ENCODE assay signal across 8 mouse cellular contexts in the genomic region with DNA sequence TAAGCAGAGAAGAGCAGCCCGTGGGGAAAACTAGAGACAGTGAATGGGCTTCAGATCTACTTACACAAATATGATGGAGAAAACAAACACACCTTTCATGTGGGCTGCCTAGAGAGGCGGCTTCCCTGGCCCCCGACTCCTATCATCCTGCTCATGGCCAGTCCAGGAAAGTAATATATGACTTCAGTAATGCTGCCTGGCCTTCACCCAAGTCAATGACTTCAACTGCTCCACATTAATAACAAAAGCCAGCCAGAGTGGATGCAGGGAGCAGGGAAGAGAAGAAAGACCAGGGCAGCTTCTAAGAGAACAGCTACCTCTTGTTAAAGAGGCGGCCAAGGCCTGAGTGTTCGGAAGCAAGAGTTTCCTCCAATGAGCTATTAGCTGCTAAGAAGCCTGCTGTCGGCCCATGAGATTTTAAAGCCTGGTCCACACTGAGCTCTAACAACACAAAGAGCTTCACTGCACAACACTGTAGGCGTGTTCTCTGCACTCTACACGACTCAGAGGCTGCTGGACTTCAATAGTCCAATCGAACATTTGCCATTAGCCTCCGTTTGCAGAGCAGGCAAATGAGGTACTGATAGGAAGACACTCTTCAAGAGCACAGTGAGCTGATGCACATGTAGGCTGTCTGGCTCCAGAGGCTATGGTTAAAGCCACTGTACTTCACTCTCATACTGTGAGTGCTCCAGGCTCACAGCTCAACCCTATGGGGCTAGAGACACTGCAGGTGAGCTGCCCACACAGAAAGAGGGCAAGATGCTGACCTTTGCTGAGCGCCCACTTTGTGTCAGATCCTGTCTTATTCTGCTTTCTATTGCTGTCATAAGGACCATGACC. TPM values are rescaled to one million over a fixed set of nuclear protein-coding genes. Genes with fewer than 3 reads are reported as not detected.
A peak's percentile ranks its signal among the peaks of the same experiment; 100 is the strongest.
DNase-seq lines count a peak whose midpoint lies in the region; ATAC-seq and TF ChIP-seq lines count a peak whose summit lies in the region.

No protein-coding gene starts in this region.

- no peak overlapping the region for H3K4me3 ChIP-seq in cortical plate, adult 2 months (ENCODE audit: insufficient read depth, low read length)
- H3K4me3 ChIP-seq in hindbrain, embryonic 14.5 days (replicated peaks; ENCODE audit: low read length), result no peak overlapping the region
- H3K4me3 ChIP-seq in neural tube, embryonic 13.5 days, result no peak overlapping the region

- H3K9me3 ChIP-seq in hindbrain, embryonic 14.5 days (ENCODE audit: control insufficient read depth, low read length), result no peaks in the 10 kb centered on the region
- no peaks in the 10 kb centered on the region for H3K9me3 ChIP-seq in neural tube, embryonic 13.5 days

- H3K36me3 ChIP-seq in hindbrain, embryonic 14.5 days (replicated peaks; ENCODE audit: control insufficient read depth, insufficient read depth), result no peaks in the 10 kb centered on the region
- no peaks in the 10 kb centered on the region for H3K36me3 ChIP-seq in neural tube, embryonic 13.5 days

- 64% methylated on average over 11 of the region's 11 CpGs for WGBS in hindbrain, embryonic 14.5 days
- WGBS in neural tube, embryonic 13.5 days, result 48% methylated on average over 11 of the region's 11 CpGs

- no peak overlapping the region for H3K4me2 ChIP-seq in hindbrain, embryonic 14.5 days (replicated peaks)
- peak overlapping the region; percentile 15 for H3K4me2 ChIP-seq in neural tube, embryonic 13.5 days

- H3K27ac ChIP-seq in cortical plate, adult 2 months (ENCODE audit: insufficient read depth, low read length), result peak overlapping the region; percentile 46; the same call in 1 of the 2 replicates
- H3K27ac ChIP-seq in hindbrain, embryonic 14.5 days, result peak overlapping the region; percentile 40
- peak overlapping the region; percentile 70 for H3K27ac ChIP-seq in neural tube, embryonic 13.5 days (replicated peaks)

- peak; percentile 12 for DNase-seq in layer of hippocampus, adult 9-11 months
- DNase-seq in layer of hippocampus, postnatal 10 days (ENCODE audit: low spot score in 2 of 2), result no peak
- DNase-seq in hindbrain, embryonic 14.5 days (ENCODE audit: low spot score), result no peak
- DNase-seq in right cerebral cortex, adult 2 months (ENCODE audit: low spot score in 2 of 2), result no peak
- no peak for DNase-seq in frontal cortex, postnatal 10 days (ENCODE audit: low spot score in 2 of 2)
- DNase-seq in embryo, embryonic 11 days, result no peak

- H3K9ac ChIP-seq in hindbrain, embryonic 14.5 days, result no peak overlapping the region
- no peak overlapping the region for H3K9ac ChIP-seq in neural tube, embryonic 13.5 days

- H3K27me3 ChIP-seq in hindbrain, embryonic 14.5 days (ENCODE audit: control insufficient read depth, insufficient read depth, low read length), result no peaks in the 10 kb centered on the region
- H3K27me3 ChIP-seq in neural tube, embryonic 13.5 days, result no peaks in the 10 kb centered on the region

- TF ChIP-seq POLR2A in cortical plate, adult 2 months (IDR thresholded peaks at IDR 0.05; ENCODE audit: extremely low read depth, insufficient read depth, low read length), result no peak

- peak; percentile 78 for ATAC-seq in hindbrain, embryonic 14.5 days (ENCODE audit: low FRiP score)
- peak; percentile 84 for ATAC-seq in neural tube, embryonic 13.5 days (ENCODE audit: low read depth)

- TF ChIP-seq CTCF in cortical plate, adult 2 months (IDR thresholded peaks at IDR 0.05; ENCODE audit: extremely low read depth, insufficient read depth, low read length), result no peak

- peaks cover 3% of the 10 kb centered on the region for H3K4me1 ChIP-seq in cortical plate, adult 2 months (ENCODE audit: control insufficient read depth, insufficient read depth, low read length)
- H3K4me1 ChIP-seq in hindbrain, embryonic 14.5 days (replicated peaks; ENCODE audit: control insufficient read depth, insufficient read depth, low read length), result peaks cover 15% of the 10 kb centered on the region; the same call in 1 of the 2 replicates
- peaks cover 53% of the 10 kb centered on the region for H3K4me1 ChIP-seq in neural tube, embryonic 13.5 days (replicated peaks)

RNA-seq across cellular contexts. Expression of gene Gab1, which starts 49.4 kb away (rescaled TPM):
- total RNA-seq in layer of hippocampus, postnatal 10 days (2021), result 10 to 100 TPM; 17.4 to 18.6 TPM
- 21.3 and 25.9 TPM in 2 replicates for polyA plus RNA-seq in cortical plate, adult 2 months (2012; rRNA removed)
- polyA plus RNA-seq in hindbrain, embryonic 14.5 days (2014; fragmentation: Nextera tagmentation; extraction: Ambion mirVana), result 16.3 and 16.6 TPM in 2 replicates
- 12.8 and 14.2 TPM in 2 replicates for polyA plus RNA-seq in neural tube, embryonic 13.5 days (2015; fragmentation: Nextera tagmentation; extraction: Ambion mirVana)
